Mouse (Mus musculus) 416B (cell line): ENCODE results near the gene Syn3.

ENCODE experiments used
- DNase-seq: peaks from one replicate; pipeline ENCODE4 v3.0.0; 2011; ENCODE audit warnings: low read depth

Gene Syn3

GRCm38 (mm10) chr10:86313448-86313847, 185.2 kb downstream of the Syn3 start:
- DNase-seq: no peak

GRCm38 (mm10) chr10:86312976-86313375, 185.7 kb downstream of the Syn3 start:
- no peak for DNase-seq

- DNase-seq: peak; percentile 53
These were observed 188.2 kb downstream of the Syn3 start for GRCm38 (mm10) chr10:86310527-86310926.

- no peak for DNase-seq
These were observed 191.5 kb downstream of the Syn3 start for GRCm38 (mm10) chr10:86307235-86307634.

- no peak for DNase-seq
These were observed 194.1 kb downstream of the Syn3 start for GRCm38 (mm10) chr10:86304583-86304982.

- no peak for DNase-seq
These were observed 195.2 kb downstream of the Syn3 start for GRCm38 (mm10) chr10:86303495-86303876.

GRCm38 (mm10) chr10:86302761-86303494, 195.8 kb downstream of the Syn3 start:
- DNase-seq: peak; percentile 59

- no peak for DNase-seq
These were observed 196.4 kb downstream of the Syn3 start for GRCm38 (mm10) chr10:86302318-86302648.

GRCm38 (mm10) chr10:86301593-86302317, 196.9 kb downstream of the Syn3 start:
- DNase-seq: no peak

- no peak for DNase-seq
These were observed 197.6 kb downstream of the Syn3 start for GRCm38 (mm10) chr10:86301117-86301490.

GRCm38 (mm10) chr10:86300293-86301116, 198.2 kb downstream of the Syn3 start, which contains the start of gene Timp3:
Gene Timp3, plus strand, starts transcription at chr10:86300372.
- no peak for DNase-seq

GRCm38 (mm10) chr10:86299795-86300194, 198.9 kb downstream of the Syn3 start:
- no peak for DNase-seq

GRCm38 (mm10) chr10:86298326-86298725, 200.4 kb downstream of the Syn3 start:
- no peak for DNase-seq

- DNase-seq: no peak
These were observed 201.4 kb downstream of the Syn3 start for GRCm38 (mm10) chr10:86297307-86297706.

GRCm38 (mm10) chr10:86296111-86296510, 202.6 kb downstream of the Syn3 start:
- DNase-seq: peak; percentile 60

- DNase-seq: no peak
These were observed 203.1 kb downstream of the Syn3 start for GRCm38 (mm10) chr10:86295454-86296098.

- DNase-seq: no peak
These were observed 203.9 kb downstream of the Syn3 start for GRCm38 (mm10) chr10:86294599-86295365.

- no peak for DNase-seq
These were observed 204.8 kb downstream of the Syn3 start for GRCm38 (mm10) chr10:86293880-86294279.

GRCm38 (mm10) chr10:86290109-86290771, 208.5 kb downstream of the Syn3 start:
- DNase-seq: no peak

- DNase-seq: no peak
These were observed 212.2 kb downstream of the Syn3 start for GRCm38 (mm10) chr10:86286508-86286907.

GRCm38 (mm10) chr10:86281238-86281637, 217.5 kb downstream of the Syn3 start:
- DNase-seq: no peak
